Mouse (Mus musculus) natural killer cell, adult 2 months (primary cell): Measurements from ENCODE around the gene Xpnpep1.

Experiments used
- DNase-seq, 2 experiments: peaks; one replicate each; pipeline ENCODE4 v3.0.0; 2022; ENCODE audit warnings: low spot score in 2 of 2

Xpnpep1 gene

DNA sequence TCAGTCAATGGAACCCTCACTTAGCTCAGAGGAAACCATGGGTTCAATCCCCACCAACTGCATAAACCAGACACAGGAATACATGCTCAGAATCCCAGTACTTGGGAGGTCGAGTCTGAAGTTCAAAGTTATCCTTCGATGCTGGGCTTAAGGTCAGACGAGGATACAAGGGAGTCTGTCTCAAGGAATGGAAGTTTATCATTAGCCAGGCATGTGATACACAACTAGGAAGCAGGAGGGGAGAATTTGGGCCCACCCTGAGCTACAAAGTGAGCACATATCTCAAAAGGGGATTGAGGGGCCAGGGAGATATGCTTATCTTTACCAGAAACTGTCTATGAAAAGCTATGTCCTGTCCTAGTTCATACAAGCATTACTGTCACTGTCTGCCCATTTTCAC is 7.4 kb downstream of the Xpnpep1 start:
- DNase-seq = no peak

DNA sequence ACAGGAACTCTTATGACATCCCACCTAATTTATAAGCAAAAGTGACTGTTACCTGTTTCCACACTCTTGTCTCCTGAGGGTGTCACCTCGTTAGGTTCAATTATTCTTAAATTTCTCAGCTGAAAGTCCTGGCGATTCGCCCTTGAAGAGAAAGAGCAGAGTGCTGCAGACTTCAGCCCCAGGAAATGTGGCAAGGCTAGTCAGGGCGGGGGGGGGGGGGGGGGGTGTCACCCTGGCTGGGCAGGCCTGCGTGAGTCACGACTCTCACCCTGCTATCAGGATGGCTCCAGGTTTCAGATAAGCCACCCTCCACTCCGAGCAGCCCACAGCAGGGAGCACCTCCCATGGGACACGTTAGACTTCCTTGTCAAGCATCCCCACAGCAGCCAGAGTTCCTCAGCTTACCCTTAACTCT is 8.1 kb downstream of the Xpnpep1 start:
- DNase-seq = no peak

DNA sequence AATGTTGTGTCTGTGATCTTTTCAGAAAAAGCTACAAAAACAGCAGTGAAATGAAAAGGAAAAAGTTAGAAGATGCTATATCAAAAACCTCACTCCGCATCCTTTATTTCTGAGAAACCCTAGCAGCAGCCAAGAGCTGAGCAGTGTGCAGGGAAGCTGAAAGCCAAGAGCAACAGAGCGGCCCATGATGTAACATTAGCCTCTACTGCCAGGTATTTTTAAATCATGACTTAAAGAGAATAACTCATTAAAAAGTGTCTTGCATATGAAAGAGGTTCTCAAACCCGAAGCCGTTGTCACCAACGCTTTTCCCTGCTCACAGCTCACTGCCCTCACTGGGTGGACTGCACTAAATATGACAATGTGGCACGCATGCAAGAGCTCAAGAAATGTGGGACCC is 9.7 kb downstream of the Xpnpep1 start:
- DNase-seq = no peak

- no peak for DNase-seq
These were observed 10.3 kb downstream of the Xpnpep1 start for GRCm38 (mm10) chr19:53029686-53030085.

- no peak for DNase-seq
These were observed 11.0 kb downstream of the Xpnpep1 start for GRCm38 (mm10) chr19:53029045-53029444.

DNA sequence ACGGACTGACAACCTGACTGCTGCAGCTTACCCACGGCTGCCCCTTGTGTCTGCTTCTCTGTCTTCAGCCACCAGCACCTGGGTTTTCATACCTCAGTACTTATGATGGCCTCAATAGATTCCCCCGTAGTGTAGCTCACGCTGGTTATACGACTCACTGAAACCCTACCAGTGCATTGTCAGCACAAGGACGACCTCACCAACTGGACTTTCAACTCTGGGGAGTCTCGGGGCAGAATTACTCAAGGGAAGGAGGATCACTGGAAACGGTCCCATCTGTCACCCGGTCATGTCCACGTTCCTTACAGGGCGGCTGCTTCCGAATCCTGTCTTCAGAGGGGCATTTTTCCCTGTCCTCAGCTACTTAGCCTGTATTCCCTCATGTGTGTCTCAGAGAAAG is 11.8 kb downstream of the Xpnpep1 start:
- DNase-seq = no peak

DNA sequence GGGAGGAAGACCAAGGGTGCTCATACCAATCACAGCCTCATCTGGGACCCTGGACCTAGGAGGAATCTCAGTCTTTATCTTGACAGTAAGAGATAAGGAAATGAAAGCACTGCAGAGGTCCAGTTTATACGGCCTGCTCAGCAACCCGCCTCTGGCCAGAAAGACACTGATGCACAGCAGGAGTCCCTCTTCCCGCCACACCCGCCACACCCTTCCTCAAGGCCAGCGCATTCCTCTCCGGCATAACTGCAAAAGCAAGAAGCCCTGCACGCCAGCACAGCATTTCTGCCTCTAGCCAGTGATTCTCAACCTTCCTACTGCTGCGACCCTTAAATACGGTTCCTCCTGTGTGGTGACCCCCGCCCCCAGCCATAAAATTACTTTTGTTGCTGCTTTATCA is 16.8 kb downstream of the Xpnpep1 start:
- no peak for DNase-seq

GRCm38 (mm10) chr19:53022037-53022614 is 17.9 kb downstream of the Xpnpep1 start:
- DNase-seq = no peak

GRCm38 (mm10) chr19:53021537-53021936 is 18.5 kb downstream of the Xpnpep1 start:
- DNase-seq = no peak

GRCm38 (mm10) chr19:53019716-53020463 is 20.1 kb downstream of the Xpnpep1 start:
- DNase-seq = peak; percentile 73 to 81

DNA sequence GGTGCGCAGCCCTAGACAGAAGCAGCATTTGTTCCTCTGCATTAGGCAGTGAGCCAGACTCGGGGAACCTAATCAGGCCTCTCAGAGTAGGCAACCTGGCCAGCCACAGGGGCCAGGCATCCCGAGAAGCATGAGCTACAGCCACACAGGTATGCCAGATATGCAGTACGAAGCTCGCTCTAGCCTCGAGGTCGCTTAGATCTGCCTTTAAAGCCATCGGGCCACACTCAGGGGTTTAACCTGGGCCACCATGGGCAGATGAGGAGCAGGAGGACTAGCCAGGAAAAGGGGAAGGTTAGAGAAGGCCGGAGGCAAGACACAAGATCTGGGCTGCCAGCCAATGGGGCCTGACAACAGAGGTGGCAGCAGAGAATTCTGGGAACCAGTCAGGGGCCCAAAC is 22.1 kb downstream of the Xpnpep1 start:
- DNase-seq = no peak

DNA sequence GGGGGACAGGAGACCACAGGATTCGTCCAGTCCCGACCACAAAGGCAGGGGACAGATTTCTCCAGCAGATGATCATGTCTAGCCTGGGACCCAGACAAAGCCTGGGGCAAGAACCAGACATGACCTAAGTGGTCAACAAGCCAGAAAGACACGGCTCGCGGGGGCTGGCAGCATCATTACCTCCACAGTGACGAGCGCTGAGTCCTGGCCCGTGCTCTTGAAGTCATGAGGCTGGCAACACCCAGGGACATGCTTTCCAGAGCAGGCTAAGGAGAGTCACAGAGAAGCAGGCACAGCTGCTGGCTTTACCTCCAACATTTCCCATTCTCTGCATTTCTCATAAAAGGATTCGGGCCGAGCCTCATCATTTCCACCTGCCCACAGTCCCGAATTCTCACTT is 22.8 kb downstream of the Xpnpep1 start:
- no peak for DNase-seq

DNA sequence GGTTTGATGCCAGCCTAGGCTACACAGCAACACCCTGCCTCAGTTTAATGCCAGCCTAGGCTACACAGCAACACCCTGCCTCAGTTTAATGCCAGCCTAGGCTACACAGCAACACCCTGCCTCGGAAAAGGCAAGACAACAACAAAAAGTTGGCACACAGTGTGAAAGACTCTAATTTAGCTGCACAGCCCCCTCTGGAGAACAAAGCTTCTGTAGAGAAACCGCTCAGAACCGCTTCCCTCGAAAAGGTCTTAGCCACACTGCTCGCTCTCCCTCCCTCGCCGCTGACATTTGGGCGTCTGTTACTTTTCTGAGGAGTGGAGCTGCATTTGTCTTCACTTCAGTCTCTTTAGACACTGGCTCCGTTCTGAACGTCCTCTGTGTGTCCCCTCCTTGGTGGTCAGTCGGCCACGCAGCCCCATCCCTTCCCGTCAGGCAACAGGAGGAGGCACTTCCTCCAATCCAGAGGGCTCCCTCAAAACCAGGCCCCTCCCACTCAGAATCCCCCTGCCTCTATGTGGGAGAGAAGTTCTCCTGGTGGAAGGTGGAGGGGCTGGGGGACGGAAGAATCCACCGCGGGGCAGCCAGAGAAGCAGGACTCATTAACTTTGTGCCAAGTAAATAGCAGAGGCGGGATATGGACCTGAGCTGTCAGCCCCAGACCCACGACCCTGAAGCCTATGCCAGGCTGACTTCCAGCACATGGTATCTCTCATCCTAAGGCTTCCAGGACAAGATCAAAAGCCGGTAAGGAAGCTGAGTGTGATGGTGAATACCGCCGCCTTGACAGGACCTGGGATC is 24.9 kb downstream of the Xpnpep1 start:
- no peak for DNase-seq

DNA sequence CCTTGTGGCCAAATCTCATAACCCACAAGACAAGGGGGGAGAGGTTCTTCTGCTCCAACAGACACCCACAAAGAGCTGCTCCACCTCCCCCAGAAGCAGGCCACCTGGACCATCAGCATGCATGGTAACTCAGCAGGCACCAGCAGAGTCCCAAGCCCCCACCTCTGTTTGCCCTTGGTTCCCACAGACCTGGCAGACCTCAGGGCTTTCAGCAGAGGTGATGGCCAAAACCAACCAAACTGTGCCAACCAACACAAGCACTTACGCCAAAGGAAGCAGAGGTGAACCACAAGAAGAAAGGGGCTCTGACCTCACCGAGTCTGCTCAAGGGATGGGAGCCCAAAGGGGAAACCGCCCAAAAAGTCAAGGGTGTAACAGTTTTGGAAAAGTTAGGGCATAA is 26.3 kb downstream of the Xpnpep1 start:
- DNase-seq = peak; percentile 37 to 56

DNA sequence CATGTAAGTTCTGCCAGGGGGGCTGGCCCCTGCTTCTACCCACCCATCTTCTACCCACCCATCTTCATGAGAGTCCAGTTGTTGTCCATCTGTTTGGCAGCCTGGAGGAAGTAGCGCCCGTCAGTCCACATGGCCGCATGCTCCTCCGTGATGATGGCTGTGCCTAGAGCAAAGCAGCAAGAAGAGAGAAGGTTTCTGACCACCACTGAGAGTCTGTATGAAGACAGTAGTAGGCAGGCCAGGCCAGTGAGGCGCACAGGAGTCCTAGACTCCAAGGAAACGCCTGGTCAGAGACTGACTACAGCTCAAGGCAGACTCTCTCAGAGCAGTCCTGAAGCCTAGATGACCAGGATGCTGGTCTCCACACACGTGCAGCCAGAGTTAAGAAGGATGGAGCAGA is 26.7 kb downstream of the Xpnpep1 start:
- no peak for DNase-seq

DNA sequence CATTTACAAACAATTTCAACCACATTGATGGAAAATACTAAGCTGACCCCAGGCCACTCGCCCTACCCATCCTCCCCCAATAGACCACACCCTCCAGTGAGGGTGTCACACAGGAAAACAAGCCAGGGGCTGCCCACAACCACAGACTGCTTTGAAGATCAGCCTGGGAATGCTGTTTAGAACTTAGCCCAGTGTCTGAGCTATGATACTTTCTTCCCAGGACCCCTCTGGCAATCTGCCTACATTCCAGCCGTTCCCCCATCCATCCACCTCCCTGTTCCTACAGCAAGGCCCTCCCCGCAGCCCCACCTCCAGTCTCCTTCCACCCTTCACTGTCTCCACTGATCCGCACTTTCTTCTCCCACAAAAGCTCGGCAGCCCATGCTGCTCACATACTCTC is 29.1 kb downstream of the Xpnpep1 start:
- no peak for DNase-seq

DNA sequence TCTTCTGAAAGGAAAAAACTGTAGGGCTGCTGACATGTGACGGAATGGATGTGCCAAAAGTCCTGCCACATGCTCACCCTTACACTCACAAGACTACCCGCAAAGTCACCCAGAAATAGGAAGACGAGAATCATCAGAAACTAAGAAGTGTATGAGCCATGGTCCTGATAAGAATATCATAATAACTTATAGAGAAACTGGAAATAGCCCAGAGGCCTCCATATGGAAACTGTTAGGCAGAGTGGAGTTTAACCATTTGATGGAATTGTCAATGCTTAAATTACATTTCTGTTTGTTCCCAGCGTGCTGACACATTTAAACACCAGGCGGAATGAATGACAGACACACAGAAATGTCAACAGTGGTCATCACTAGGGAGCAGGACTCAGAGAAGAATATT is 31.1 kb downstream of the Xpnpep1 start:
- no peak for DNase-seq

DNA sequence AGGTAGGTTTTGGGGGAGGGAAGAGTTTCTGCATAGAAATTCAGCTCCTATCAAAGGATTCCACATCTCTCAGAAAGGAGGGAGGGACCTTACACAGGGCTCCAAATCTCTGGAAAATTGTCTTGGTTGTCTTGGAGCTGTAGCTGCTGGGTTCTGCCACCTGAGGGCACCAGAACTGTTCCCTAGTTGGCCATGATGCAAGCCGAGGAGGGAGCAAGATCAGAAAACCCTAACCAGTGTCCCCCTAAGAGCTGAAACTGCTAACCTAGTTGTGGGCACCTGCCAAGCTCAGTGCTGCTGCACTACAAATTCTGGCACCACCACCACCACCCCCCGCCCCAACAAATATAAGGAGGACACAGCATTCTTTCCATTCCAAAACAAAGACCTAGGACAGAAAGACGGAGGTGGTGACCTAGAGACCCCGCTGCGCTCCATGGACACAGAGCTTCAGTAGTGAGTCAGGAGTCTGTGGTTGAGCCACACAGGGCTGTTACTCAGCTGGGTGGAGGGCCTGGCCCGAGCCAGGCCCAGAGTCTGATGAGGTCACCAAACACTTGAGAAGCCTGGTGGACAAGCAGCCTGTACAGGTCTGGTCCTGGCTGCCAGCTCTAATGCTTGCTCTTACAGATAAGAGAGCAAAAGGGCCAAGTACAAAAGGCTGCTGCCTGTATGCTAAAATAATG is 31.9 kb downstream of the Xpnpep1 start:
- DNase-seq = peak in 1 of 2 experiments; percentile 6

- DNase-seq = no peak
These were observed 34.0 kb downstream of the Xpnpep1 start for GRCm38 (mm10) chr19:53005978-53006377.

DNA sequence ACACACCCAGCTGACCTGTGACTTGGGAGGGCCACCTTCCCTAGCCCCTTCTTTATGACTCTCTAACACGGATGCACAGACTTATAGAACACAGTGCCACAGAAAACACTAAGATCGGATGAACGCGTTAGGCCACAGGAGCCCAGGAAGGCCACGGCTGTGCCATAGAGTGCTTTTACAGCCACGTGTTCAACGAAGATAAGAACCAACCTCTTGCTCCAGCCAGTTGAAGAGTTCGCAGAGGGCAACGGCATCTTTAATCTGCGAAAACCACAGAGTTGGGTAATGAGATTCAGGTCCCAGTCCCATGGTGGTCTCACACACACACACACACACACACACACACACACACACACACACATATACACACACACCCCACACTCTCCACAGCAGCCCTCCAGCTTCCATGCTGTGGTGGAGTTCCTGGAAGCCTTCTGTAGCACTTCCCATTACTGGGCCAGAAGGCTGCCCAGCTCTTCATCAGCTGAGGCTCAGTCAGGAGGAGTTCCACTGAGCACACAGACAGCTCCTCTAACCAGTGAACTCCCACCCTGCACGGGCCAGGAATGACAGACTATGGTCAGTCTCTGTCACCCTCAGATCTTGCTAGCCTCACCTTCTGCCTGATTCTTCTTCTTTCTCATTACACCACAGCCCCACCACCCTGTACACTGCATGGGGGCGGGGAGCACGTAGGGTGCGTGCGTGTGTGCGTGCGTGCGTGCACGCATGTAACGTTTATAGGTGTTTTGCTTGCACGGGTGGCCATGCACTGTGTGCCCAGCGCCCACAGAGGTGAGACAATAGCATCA is 36.3 kb downstream of the Xpnpep1 start:
- no peak for DNase-seq
